Mouse (Mus musculus): ENCODE data around the gene Ppp2r5e.

GRCm38 (mm10) chr12:75552296-75552695, 43.7 kb downstream of the Ppp2r5e start:
- no peak for TF ChIP-seq POLR2A (IDR thresholded peaks at IDR 0.05; ENCODE audit: extremely low read depth, insufficient read depth, low read length)
- TF ChIP-seq CTCF (IDR thresholded peaks at IDR 0.05; ENCODE audit: low read depth, low read length) = no peak

All from liver, adult 2 months (tissue).